Mouse (Mus musculus) right cerebral cortex, postnatal 10 days (tissue): Measurements from ENCODE around the gene Nell1.

ENCODE experiments used
- DNase-seq, 2 experiments: peaks; one replicate each; pipeline ENCODE4 v3.0.0; 2021; ENCODE audit warnings: low spot score in 2 of 2

The Nell1 gene

GRCm38 (mm10) chr7:50847921-50848320, 873.3 kb downstream of the Nell1 start:
- DNase-seq = no peak

- DNase-seq = no peak
These were observed 875.6 kb downstream of the Nell1 start for GRCm38 (mm10) chr7:50850271-50850670.

GRCm38 (mm10) chr7:50870181-50870580, 895.5 kb downstream of the Nell1 start:
- DNase-seq = no peak

- DNase-seq = no peak
These were observed 913.0 kb downstream of the Nell1 start for GRCm38 (mm10) chr7:50887625-50888024.

- peak; percentile 20 to 26 for DNase-seq
These were observed 925.0 kb downstream of the Nell1 start for GRCm38 (mm10) chr7:50899541-50900088.
